Mouse (Mus musculus) kidney, postnatal 25 days (tissue): Measurements from ENCODE around the gene Olfr661.

Experiments used
- DNase-seq, 2 experiments: peaks; one replicate each; pipeline ENCODE4 v3.0.0; 2021; ENCODE audit warnings: mixed read lengths in 2 of 2

Gene Olfr661

DNA sequence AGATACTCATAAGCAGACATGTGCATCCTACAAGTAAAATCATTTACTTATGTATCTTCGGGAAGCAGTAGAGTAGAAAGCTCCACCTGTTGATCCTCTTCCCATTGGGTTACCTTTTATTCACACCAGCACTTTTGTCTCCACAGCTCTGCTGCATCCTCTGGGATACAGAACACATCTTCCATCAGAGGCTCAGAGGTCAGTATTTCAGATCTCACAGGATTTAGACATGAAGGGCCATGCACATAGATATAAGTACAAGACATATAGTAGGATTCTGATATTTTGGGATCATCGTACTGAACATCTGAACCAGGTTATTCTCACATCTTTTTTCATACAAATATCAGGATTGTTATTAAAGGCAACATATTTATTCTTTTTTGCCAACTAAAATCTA lies at the start of gene Olfr661:
Gene Olfr661 (plus strand): TSS at position 301 of the 400 bp plus-strand sequence.
- no peak for DNase-seq

DNA sequence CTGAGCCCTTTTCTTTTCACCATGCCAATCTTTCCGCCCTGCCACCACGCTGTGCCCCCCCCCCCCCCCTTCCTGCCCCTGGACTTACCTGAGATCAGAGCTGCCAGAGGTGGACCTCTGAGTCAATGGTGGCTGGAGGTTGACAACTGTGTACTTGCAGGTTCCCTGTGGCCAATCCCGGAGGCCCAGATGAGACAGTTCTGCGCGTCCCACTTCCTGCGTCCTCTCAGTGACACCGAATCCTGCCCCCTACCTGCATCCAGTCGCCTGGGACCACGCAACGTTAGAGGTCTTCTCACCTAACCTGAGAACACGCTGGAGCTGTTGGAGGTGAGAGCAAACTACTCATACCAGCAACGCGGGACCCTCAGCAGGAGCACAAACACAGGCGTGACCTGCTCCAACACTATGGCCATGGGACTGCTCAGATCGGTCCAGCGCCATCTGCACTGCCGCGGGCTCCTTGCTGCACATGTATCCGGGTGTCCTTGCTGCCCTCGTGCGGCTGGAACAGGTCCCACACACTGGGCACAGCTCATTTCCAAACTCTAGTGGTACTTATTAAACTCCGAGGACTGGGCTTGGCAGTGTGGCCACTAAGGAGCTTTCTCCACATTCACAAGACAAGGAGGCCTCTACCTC lies 39.3 kb upstream of the Olfr661 start, which contains the start of gene Olfr658:
Gene Olfr658 (minus strand): TSS at position 465 of the 642 bp plus-strand sequence.
- DNase-seq: peak; percentile 21 to 44

DNA sequence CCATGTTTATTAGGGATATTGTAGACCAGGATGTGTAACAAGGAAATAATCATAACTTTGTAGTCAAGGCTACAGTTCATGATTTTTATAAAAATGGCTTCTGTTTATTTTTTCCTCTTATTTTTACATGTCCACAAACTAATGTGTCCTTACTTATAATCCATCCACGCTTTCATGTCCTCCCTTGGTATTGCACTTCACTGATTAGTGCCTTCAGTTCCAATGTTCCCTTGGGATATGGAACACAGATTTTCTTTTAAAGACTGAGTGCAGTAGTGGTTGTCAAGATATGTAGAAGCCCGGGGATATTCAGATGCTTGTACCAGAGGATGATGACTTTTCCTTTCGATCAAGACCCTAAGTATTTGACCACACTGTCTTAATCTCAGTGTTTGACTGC lies 19.8 kb upstream of the Olfr661 start, which contains the start of gene Olfr659:
Gene Olfr659 (plus strand): TSS at position 301 of the 400 bp plus-strand sequence.
- DNase-seq: no peak
